Mouse (Mus musculus): Measurements from ENCODE around the gene Gpr162. TPM values are rescaled to one million over a fixed set of nuclear protein-coding genes. Genes with fewer than 3 reads are reported as not detected.
"Not testable (repeated sequence)": the region's sequence is repeated elsewhere in the genome, so short reads cannot be mapped to it uniquely, and the experiment has no call there.

Gpr162 gene
- total RNA-seq (2017) = 0.15 TPM in 1 of 2 replicates, not detected in the other

DNA sequence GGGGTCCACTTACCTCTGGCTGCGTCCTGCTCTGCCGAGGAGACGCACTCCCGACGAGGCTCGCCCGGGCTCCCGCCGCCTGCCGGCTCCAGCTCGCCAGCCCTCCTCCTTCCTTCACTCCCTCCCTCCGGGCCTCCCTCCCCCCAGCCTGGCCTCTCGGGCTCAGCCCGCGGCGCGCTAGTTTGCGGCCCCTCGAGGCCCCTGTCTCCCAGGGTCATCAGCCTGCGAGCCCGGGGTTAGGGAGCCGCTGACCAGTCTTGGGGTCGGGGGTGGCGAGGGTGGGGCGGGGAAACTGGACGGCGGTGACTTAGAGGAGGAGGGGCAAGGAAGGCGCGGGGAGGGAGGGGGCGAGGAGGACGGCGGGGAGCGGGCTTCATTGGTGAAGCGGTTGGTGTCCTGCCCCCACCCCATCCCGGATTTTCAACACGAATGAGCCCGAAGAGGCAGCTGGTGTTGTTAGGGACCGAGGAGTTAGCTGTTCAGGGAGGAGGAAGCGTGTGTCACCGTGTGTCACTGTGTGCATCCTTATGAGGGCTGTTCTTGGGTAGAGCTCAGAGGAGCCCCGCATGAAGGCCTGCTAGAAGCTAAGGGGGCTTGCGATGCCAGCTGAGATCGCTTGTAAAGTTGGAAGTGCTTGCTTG, at the start of gene Gpr162:
TSS of gene Gpr162 (minus strand) at position 326 of the 641 bp plus-strand sequence.
- peak; percentile 28 to 40; a peak in 1 of 4 replicates for ATAC-seq (replicated peaks in 1 of 2; ENCODE audit: insufficient read depth in 1 of 2, low FRiP score in 2 of 2, low TSS enrichment in 1 of 2, low read depth in 1 of 2, poor library complexity in 2 of 2, severe bottlenecking in 2 of 2)

- no peak for ATAC-seq (replicated peaks in 1 of 2; ENCODE audit: insufficient read depth in 1 of 2, low FRiP score in 2 of 2, low TSS enrichment in 1 of 2, low read depth in 1 of 2, poor library complexity in 2 of 2, severe bottlenecking in 2 of 2)
Measured at GRCm38 (mm10) chr6:124913214-124913613, 49.4 kb upstream of the Gpr162 start.

- ATAC-seq (replicated peaks in 1 of 2; ENCODE audit: insufficient read depth in 1 of 2, low FRiP score in 2 of 2, low TSS enrichment in 1 of 2, low read depth in 1 of 2, poor library complexity in 2 of 2, severe bottlenecking in 2 of 2) = peak; percentile 34 to 57
Measured at GRCm38 (mm10) chr6:124911533-124912218, 47.9 kb upstream of the Gpr162 start, which contains the start of gene Lag3. Gene Lag3, minus strand, starts transcription at chr6:124911705.

DNA sequence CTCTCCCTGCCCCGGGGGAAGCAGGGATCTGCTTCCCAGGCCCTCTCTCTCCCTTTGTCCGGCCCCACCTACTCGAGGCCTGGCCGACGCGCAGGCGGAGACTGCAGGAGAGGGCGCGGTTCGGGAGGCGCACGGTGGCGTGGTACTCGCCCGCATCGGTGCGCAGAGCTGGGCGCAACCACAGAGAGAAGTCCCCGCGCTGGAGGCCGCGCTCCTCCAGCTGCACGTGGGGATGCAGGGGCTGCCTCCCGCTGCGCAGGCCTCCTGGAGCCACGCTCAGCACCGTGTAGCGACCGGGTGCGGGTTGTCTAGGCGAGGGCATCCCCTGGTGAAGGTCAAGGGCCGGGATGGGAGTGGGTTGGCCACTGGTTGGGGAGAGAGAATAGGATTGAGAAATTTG, 46.2 kb upstream of the Gpr162 start:
- 0 out of 4 replicates have a peak, but pooled peaks have one; percentile 23 to 26 for ATAC-seq (replicated peaks in 1 of 2; ENCODE audit: insufficient read depth in 1 of 2, low FRiP score in 2 of 2, low TSS enrichment in 1 of 2, low read depth in 1 of 2, poor library complexity in 2 of 2, severe bottlenecking in 2 of 2)

DNA sequence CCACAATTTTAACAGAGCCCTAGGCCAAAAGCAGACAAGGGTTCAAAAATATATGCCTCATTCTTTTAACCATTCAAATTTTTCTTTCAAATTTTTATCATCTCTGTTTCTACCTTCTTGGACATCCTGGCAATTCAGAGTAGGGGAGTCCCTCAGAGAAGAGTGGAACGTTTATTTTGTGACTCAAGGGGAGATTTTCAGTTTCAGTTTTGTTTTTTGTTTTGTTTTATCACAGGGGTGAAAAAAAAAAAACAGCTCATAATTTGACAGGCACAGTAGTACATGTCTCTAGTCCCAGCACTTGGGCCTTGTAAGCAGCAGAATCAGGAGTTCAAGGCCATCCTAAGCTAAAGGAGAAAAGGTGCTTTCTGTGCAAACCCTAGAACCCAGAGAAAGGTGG, 44.0 kb upstream of the Gpr162 start:
- ATAC-seq (replicated peaks in 1 of 2; ENCODE audit: insufficient read depth in 1 of 2, low FRiP score in 2 of 2, low TSS enrichment in 1 of 2, low read depth in 1 of 2, poor library complexity in 2 of 2, severe bottlenecking in 2 of 2) = no peak

DNA sequence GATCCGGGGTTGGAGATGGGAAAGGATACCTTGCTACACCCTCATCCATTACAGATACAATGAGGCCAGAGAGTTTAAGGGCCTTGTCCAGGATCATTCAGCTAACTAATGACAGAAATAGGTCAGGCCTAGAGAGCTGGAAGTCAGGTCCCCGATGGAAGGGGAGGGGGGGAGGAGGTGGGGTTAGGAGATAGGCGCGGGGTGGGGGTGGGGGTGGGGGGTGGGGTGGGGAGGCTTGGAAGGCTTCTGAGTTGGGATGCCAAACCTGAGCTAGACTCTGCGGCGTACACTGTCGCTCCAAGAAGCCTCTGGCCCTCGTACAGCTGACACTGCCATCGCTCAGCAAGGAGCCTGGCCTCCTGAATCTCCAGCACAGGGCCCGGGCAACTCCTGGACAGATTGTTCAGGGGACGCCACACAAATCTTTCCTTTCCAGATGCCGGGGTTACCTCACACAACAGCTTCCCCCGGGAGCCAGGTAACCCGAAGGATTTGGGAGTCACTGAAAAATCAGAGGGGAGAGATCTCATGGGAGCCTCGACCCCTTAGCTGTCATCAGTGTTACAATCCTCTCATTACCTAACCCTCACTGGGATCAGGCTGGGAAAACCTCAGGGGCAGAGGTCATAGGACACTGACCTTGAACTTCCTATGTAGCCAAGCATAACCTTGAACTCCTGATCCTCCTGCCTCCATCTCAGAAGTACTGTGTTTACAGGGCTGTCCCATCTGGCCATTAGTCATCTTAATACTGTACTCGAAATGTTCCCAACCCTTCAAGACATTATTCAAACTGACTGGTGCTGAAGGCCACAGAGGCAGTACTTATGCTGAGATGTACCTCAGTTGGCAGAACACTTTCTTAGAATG, 41.4 kb upstream of the Gpr162 start:
- no peak for ATAC-seq (replicated peaks in 1 of 2; ENCODE audit: insufficient read depth in 1 of 2, low FRiP score in 2 of 2, low TSS enrichment in 1 of 2, low read depth in 1 of 2, poor library complexity in 2 of 2, severe bottlenecking in 2 of 2)

DNA sequence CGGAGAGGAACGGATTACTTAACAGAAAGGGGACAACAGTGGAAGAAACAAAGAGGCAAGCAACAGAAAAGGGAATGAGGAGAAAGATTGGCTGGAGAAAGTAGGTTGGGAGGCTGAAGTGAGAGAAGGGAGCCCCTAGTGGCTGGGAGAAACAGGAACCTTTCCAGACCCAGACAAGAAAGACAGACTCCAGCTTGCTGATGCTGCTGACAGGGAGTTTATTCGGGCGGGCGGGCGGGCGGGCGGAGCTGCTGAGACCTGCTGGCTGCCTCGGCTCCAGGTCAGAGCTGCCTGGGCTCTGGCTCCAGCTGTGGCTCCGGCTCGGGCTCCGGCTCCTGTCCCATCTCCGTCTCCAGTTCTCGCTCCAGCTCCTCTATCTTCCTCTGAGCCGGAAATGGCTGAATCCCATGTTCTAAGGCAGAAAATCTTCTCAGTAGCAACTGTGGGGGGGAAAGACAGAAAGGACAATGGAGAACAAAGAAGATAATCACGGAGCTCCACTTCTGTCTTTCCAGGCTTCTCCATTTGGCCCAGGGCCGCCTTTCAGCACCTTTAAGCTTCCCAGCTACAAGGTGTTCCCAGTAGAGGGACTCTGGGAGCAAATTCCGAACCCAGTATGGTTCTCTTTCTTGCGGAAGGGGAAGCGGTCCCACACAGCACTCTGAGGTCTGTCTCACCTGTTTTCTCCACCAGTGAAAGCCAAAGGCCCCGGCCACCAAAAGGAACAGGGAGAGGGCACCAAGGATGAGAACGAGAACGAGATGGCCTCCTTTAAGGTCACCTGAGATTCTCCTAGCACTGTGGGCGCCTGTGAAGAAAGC, 40.6 kb upstream of the Gpr162 start:
- peak; percentile 40 to 54 for ATAC-seq (replicated peaks in 1 of 2; ENCODE audit: insufficient read depth in 1 of 2, low FRiP score in 2 of 2, low TSS enrichment in 1 of 2, low read depth in 1 of 2, poor library complexity in 2 of 2, severe bottlenecking in 2 of 2)

DNA sequence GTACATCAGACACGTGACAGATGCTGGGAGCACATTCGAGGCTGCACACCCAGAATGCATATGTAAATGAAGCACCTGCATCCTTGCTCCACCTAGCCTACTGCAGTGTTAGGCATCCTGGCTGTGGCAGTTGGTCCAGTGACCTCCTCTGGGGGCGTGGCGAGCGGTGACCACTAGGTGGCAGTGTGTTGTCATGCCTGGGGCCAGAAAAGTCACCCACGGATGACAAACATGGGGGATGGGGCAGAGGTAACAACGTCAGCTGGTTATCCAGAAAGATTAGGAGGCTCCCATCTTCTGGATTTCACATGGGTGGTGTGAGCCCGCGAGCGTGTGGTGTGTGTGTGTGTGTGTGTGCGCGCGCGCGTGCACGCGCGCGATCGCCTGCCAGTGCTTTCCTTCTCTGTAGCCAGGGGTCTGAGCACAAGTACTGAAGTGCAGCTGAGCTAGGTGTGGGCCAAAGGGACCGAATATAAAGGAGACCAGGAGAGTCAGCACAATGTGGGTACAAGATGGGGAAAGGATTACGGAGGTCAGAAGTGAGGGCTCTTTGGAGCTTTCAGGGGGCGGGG, 39.9 kb upstream of the Gpr162 start:
- ATAC-seq (replicated peaks in 1 of 2; ENCODE audit: insufficient read depth in 1 of 2, low FRiP score in 2 of 2, low TSS enrichment in 1 of 2, low read depth in 1 of 2, poor library complexity in 2 of 2, severe bottlenecking in 2 of 2) = peak; percentile 86 to 92

- no peak for ATAC-seq (replicated peaks in 1 of 2; ENCODE audit: insufficient read depth in 1 of 2, low FRiP score in 2 of 2, low TSS enrichment in 1 of 2, low read depth in 1 of 2, poor library complexity in 2 of 2, severe bottlenecking in 2 of 2)
Measured at GRCm38 (mm10) chr6:124901851-124902250, 38.1 kb upstream of the Gpr162 start.

- peak; percentile 31 to 37; a peak in 3 of 4 replicates for ATAC-seq (replicated peaks in 1 of 2; ENCODE audit: insufficient read depth in 1 of 2, low FRiP score in 2 of 2, low TSS enrichment in 1 of 2, low read depth in 1 of 2, poor library complexity in 2 of 2, severe bottlenecking in 2 of 2)
Measured at GRCm38 (mm10) chr6:124900801-124901480, 37.2 kb upstream of the Gpr162 start.

DNA sequence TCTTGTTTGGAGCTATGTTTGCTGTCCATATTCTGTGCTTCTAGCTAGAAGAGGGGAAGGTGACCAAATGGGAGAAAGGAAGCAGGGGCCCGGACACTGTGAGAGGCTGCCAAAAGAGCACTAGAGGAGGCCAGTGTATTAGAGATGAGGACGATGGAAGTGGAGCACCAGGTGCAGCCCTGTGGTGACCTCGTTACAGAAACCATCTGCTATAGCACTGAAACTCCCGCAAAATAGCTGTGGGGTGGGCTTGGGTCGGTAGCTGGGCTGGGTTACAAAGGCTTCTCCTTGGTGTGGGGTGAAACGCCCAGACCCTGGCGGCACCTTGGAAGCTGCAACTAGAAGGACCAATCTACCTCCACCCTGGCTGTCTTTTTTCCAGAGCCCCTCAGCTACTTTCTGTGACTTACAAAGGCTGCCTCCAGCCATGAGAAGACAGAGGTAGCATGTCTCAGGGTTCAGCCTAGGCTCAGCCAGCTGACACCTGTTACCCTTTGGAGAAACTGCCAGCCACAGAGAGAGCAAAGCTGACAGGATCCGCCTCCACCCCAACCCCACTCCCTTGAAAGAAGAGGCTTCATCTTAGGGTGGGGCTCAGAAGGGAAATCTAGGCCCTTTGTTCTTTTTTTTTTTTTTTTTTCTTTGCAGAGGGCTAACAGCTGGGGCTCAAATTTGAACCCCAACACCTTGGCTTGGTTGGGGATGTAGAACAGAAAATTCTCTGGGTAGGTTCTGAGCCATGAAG, 36.4 kb upstream of the Gpr162 start:
- no peak for ATAC-seq (replicated peaks in 1 of 2; ENCODE audit: insufficient read depth in 1 of 2, low FRiP score in 2 of 2, low TSS enrichment in 1 of 2, low read depth in 1 of 2, poor library complexity in 2 of 2, severe bottlenecking in 2 of 2)

DNA sequence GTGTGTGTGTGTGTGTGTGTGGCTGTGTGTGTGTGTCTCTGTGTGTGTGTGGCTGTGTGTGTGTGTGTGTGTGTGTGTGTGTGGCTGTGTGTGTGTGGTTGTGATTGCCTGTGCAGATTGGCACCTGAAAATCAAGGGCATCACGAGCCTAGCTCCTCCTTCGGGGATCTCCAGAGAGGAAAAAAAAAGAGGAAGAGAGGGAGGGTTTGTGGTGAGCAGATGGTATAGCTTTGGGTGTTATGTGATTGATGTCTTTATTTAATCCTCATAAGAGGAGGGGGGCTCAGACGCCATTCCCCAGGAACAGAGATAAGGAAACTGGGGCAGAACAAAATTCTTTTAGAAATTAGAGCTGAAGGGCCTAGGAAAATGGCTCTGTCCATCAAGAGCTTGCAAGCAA, 34.6 kb upstream of the Gpr162 start:
- ATAC-seq (replicated peaks in 1 of 2; ENCODE audit: insufficient read depth in 1 of 2, low FRiP score in 2 of 2, low TSS enrichment in 1 of 2, low read depth in 1 of 2, poor library complexity in 2 of 2, severe bottlenecking in 2 of 2) = peak; percentile 52 to 70; a peak in 2 of 4 replicates

DNA sequence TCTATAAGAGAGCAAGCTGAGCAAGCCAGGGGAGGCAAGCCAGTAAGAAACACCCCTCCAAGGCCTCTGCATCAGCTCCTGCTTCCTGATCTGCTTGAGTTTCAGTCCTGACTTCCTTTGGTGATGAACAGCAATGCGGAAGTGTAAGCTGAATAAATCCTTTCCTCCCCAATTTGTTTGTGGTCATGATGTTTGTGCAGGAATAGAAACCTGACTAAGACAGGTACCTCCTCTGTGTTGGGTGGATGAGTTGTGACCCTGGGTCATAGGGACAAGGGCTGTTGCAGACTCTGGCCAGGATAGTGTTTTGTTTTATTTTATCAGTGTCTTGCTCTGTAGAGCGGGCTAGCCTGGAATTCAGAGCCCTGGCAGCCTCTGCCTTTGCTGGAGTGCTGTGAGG, 30.3 kb upstream of the Gpr162 start:
- not testable (repeated sequence) for ATAC-seq (replicated peaks in 1 of 2; ENCODE audit: insufficient read depth in 1 of 2, low FRiP score in 2 of 2, low TSS enrichment in 1 of 2, low read depth in 1 of 2, poor library complexity in 2 of 2, severe bottlenecking in 2 of 2)

DNA sequence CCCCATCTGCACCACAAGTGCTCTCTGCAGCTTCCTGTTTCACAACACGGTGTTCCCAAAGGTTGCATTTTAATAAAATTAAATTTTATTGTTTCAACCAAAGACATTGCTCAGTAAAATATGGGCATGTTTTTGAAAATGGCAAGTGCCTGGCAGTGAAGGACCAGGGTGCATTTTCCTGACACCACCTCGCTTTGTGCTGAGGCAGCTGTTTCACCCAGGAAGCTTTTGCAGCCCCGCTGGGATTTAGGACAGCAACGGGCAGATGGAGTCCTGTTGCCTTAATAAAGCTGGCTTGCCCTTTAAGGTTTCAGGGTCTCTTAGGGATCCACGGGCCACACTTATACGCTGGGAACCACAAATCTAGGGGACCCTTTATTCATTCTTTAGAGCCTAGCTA, 27.2 kb upstream of the Gpr162 start:
- ATAC-seq (replicated peaks in 1 of 2; ENCODE audit: insufficient read depth in 1 of 2, low FRiP score in 2 of 2, low TSS enrichment in 1 of 2, low read depth in 1 of 2, poor library complexity in 2 of 2, severe bottlenecking in 2 of 2) = no peak

DNA sequence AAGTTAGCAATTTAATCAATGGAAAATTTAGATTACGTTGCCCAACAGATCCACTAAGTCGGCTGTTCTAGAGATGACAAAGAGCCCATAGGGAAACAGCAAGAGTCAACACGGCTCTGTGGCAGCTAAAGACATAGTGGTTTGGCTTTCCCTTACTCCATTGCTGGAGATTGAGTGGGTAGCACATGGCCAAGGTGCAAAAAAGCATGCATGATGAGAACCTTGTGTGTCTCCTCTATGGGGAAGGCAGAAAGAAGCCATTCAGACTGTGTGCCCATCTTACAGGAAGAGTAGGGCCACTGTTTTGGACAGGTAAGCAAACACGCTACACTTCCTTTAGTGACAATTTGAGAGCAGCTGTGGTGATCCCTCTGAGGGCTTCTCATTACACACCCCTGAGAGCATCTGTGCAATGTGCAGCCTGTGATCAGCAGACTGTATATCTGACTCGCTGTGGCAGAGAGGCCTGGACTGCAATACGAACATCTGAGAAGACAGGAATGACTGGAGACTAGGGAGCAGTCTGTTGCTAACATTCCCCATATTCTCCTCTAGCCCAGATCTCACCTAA, 24.9 kb upstream of the Gpr162 start:
- ATAC-seq (replicated peaks in 1 of 2; ENCODE audit: insufficient read depth in 1 of 2, low FRiP score in 2 of 2, low TSS enrichment in 1 of 2, low read depth in 1 of 2, poor library complexity in 2 of 2, severe bottlenecking in 2 of 2) = no peak
